Mouse (Mus musculus) stomach, embryonic 14.5 days (tissue): Measurements from ENCODE around the gene Ksr2. TPM values are rescaled to one million over a fixed set of nuclear protein-coding genes. Genes with fewer than 3 reads are reported as not detected.

Source experiments
- ATAC-seq: fragments of 200-750 bp; cut with Nextera tagmentation; 2 replicates; pipeline ENCODE4 v1.8.0; 2017; ENCODE audit warnings: low read depth, moderate TSS enrichment; ENCODE audit not compliant: insufficient number of reproducible peaks, insufficient read depth, low FRiP score
- H3K27ac ChIP-seq: fragments of 300-500 bp; sonication (generic); 2 replicates; pipeline ENCODE4 v1.5.1; 2014; ENCODE audit warnings: mild to moderate bottlenecking, low read length, moderate library complexity, mixed read lengths
- H3K27me3 ChIP-seq: fragments of 300-500 bp; sonication (generic); 2 replicates; pipeline ENCODE4 v1.6.1; 2014; ENCODE audit warnings: low read length, control low read depth, mixed read lengths; ENCODE audit not compliant: control insufficient read depth, insufficient read depth
- H3K36me3 ChIP-seq: fragments of 300-500 bp; sonication (generic); 2 replicates; pipeline ENCODE4 v1.6.1; 2014; ENCODE audit warnings: mild to moderate bottlenecking, control low read depth, low read length, moderate library complexity, mixed read lengths; ENCODE audit not compliant: control insufficient read depth, insufficient read depth
- H3K4me1 ChIP-seq: fragments of 300-500 bp; sonication (generic); 2 replicates; pipeline ENCODE4 v1.6.1; 2014; ENCODE audit warnings: low read length, control low read depth, mixed read lengths; ENCODE audit not compliant: control insufficient read depth, insufficient read depth
- H3K4me2 ChIP-seq: fragments of 300-500 bp; sonication (generic); replicated peaks from 2 replicates; pipeline ENCODE4 v1.6.1; 2014; ENCODE audit warnings: low read depth, low read length, control low read depth
- H3K4me3 ChIP-seq: fragments of 300-500 bp; sonication (generic); 2 replicates; pipeline ENCODE4 v1.5.1; 2014; ENCODE audit warnings: low read depth, low read length, control low read depth
- H3K9ac ChIP-seq: fragments of 300-500 bp; sonication (generic); replicated peaks from 2 replicates; pipeline ENCODE4 v1.6.1; 2014; ENCODE audit warnings: low read depth, mild to moderate bottlenecking, control low read depth, low read length, moderate library complexity, mixed read lengths
- H3K9me3 ChIP-seq: fragments of 300-500 bp; sonication (generic); 2 replicates; pipeline ENCODE4 v1.6.1; 2016; ENCODE audit warnings: low read depth, low read length, control low read depth; ENCODE audit not compliant: control insufficient read depth
- WGBS: fragments of 180-500 bp; shearing (Covaris S2); extraction: QIAGEN DNeasy Blood & Tissue Kit; methylation state at CpG from one replicate; pipeline ENCODE4 v1.1.7; 2014; 5-methylcytosine and 5-hydroxymethylcytosine counted together
- polyA plus RNA-seq: library from polyadenylated mRNA; unstranded; fragments of >200 nt; fragmentation: Nextera tagmentation; extraction: Ambion mirVana; gene quantifications from 2 replicates; pipeline ENCODE4 v1.2.1, GENCODE M21; 2014

Ksr2 gene
- polyA plus RNA-seq, 1 experiment from 2014 or later = 0.69 TPM

- no peak overlapping the region for H3K4me3 ChIP-seq
- H3K27me3 ChIP-seq = no peaks in the 10 kb centered on the region
- no peak overlapping the region for H3K9ac ChIP-seq
- H3K36me3 ChIP-seq = no peaks in the 10 kb centered on the region
- WGBS = 76% methylated on average over 6 of the region's 6 CpGs
- no peak overlapping the region for H3K27ac ChIP-seq
- no peaks in the 10 kb centered on the region for H3K4me1 ChIP-seq
- no peak overlapping the region for H3K4me2 ChIP-seq
- no peak for ATAC-seq
- no peaks in the 10 kb centered on the region for H3K9me3 ChIP-seq
These were observed 317.5 kb downstream of the Ksr2 start for GRCm38 (mm10) chr5:117731311-117731710.

GRCm38 (mm10) chr5:117744654-117745178, 330.9 kb downstream of the Ksr2 start:
- Histone ChIP-seq H3K36me3 (no peaks in the 10 kb centered on the region), H3K9ac (no peak overlapping the region), H3K27ac (no peak overlapping the region), H3K27me3 (no peaks in the 10 kb centered on the region), H3K4me2 (no peak overlapping the region), H3K4me1 (no peaks in the 10 kb centered on the region), H3K4me3 (no peak overlapping the region), H3K9me3 (no peaks in the 10 kb centered on the region)
- no peak for ATAC-seq
- WGBS = 64% methylated on average over 11 of the region's 11 CpGs

- no peaks in the 10 kb centered on the region for H3K27me3 ChIP-seq
- no peak overlapping the region for H3K4me3 ChIP-seq
- H3K9ac ChIP-seq = no peak overlapping the region
- no peak overlapping the region for H3K27ac ChIP-seq
- WGBS = 34% methylated on average over 5 of the region's 5 CpGs
- H3K9me3 ChIP-seq = no peaks in the 10 kb centered on the region
- no peak for ATAC-seq
- no peak overlapping the region for H3K4me2 ChIP-seq
- H3K36me3 ChIP-seq = no peaks in the 10 kb centered on the region
- no peaks in the 10 kb centered on the region for H3K4me1 ChIP-seq
These were observed 335.6 kb downstream of the Ksr2 start for GRCm38 (mm10) chr5:117749353-117749752.

- no peak overlapping the region for H3K27ac ChIP-seq
- no peaks in the 10 kb centered on the region for H3K4me1 ChIP-seq
- H3K27me3 ChIP-seq = no peaks in the 10 kb centered on the region
- WGBS = 50% methylated on average over 12 of the region's 12 CpGs
- H3K9ac ChIP-seq = no peak overlapping the region
- H3K4me2 ChIP-seq = no peak overlapping the region
- H3K9me3 ChIP-seq = no peaks in the 10 kb centered on the region
- ATAC-seq = no peak
- H3K4me3 ChIP-seq = no peak overlapping the region
- H3K36me3 ChIP-seq = no peaks in the 10 kb centered on the region
These were observed 344.1 kb downstream of the Ksr2 start for GRCm38 (mm10) chr5:117757696-117758482.

GRCm38 (mm10) chr5:117761181-117761832, 347.5 kb downstream of the Ksr2 start:
- H3K36me3 ChIP-seq = no peaks in the 10 kb centered on the region
- H3K27ac ChIP-seq = no peak overlapping the region
- 78% methylated on average over 9 of the region's 9 CpGs for WGBS
- H3K9ac ChIP-seq = no peak overlapping the region
- ATAC-seq = no peak
- H3K9me3 ChIP-seq = no peaks in the 10 kb centered on the region
- no peak overlapping the region for H3K4me3 ChIP-seq
- H3K27me3 ChIP-seq = no peaks in the 10 kb centered on the region
- no peak overlapping the region for H3K4me2 ChIP-seq
- no peaks in the 10 kb centered on the region for H3K4me1 ChIP-seq

GRCm38 (mm10) chr5:117764496-117764895, 350.7 kb downstream of the Ksr2 start:
- H3K9me3 ChIP-seq = no peaks in the 10 kb centered on the region
- H3K9ac ChIP-seq = no peak overlapping the region
- ATAC-seq = no peak
- H3K4me1 ChIP-seq = no peaks in the 10 kb centered on the region
- H3K27ac ChIP-seq = no peak overlapping the region
- 84% methylated on average over 9 of the region's 9 CpGs for WGBS
- H3K4me3 ChIP-seq = no peak overlapping the region
- no peaks in the 10 kb centered on the region for H3K27me3 ChIP-seq
- H3K36me3 ChIP-seq = no peaks in the 10 kb centered on the region
- H3K4me2 ChIP-seq = no peak overlapping the region

GRCm38 (mm10) chr5:117779175-117779574, 365.4 kb downstream of the Ksr2 start:
- WGBS = 57% methylated on average over 11 of the region's 11 CpGs
- H3K9ac ChIP-seq = no peak overlapping the region
- no peaks in the 10 kb centered on the region for H3K9me3 ChIP-seq
- no peaks in the 10 kb centered on the region for H3K4me1 ChIP-seq
- H3K4me3 ChIP-seq = no peak overlapping the region
- no peaks in the 10 kb centered on the region for H3K36me3 ChIP-seq
- H3K27me3 ChIP-seq = no peaks in the 10 kb centered on the region
- no peak for ATAC-seq
- no peak overlapping the region for H3K27ac ChIP-seq
- H3K4me2 ChIP-seq = no peak overlapping the region

- H3K4me1 ChIP-seq = no peaks in the 10 kb centered on the region
- 17% methylated on average over 10 of the region's 10 CpGs for WGBS
- ATAC-seq = peak; percentile 50; the same call in 1 of the 2 replicates
- H3K4me2 ChIP-seq = no peak within 1 kb of the TSS
- H3K9ac ChIP-seq = no peak within 1 kb of the TSS
- no peaks in the 10 kb centered on the region for H3K36me3 ChIP-seq
- no peaks in the 10 kb centered on the region for H3K9me3 ChIP-seq
- no peak within 1 kb of the TSS for H3K4me3 ChIP-seq
- no peaks in the 10 kb centered on the region for H3K27me3 ChIP-seq
- no peak within 1 kb of the TSS for H3K27ac ChIP-seq
These were observed 366.9 kb downstream of the Ksr2 start, which contains the start of gene Nos1 for GRCm38 (mm10) chr5:117780681-117781080. Gene Nos1 (plus strand): TSS chr5:117781032.
